Mouse (Mus musculus) forebrain, embryonic 12.5 days (tissue): ENCODE data around the gene Tns3. TPM values are rescaled to one million over a fixed set of nuclear protein-coding genes. Genes with fewer than 3 reads are reported as not detected.

Experiments used
- ATAC-seq: fragments of 200-750 bp; cut with Nextera tagmentation; 2 replicates; pipeline ENCODE4 v1.8.0; 2017; ENCODE audit warnings: moderate TSS enrichment; ENCODE audit not compliant: low FRiP score
- H3K27ac ChIP-seq: fragments of 300-500 bp; sonication (generic); 2 replicates; pipeline ENCODE4 v1.5.1; 2016; ENCODE audit warnings: mild to moderate bottlenecking
- H3K27me3 ChIP-seq: fragments of 300-500 bp; sonication (generic); 2 replicates; pipeline ENCODE4 v1.6.1; 2016; ENCODE audit warnings: mild to moderate bottlenecking
- H3K36me3 ChIP-seq: fragments of 300-500 bp; sonication (generic); replicated peaks from 2 replicates; pipeline ENCODE4 v1.6.1; 2016; ENCODE audit warnings: mild to moderate bottlenecking
- H3K4me1 ChIP-seq: fragments of 300-500 bp; sonication (generic); 2 replicates; pipeline ENCODE4 v1.6.1; 2016
- H3K4me2 ChIP-seq: fragments of 300-500 bp; sonication (generic); 2 replicates; pipeline ENCODE4 v1.6.1; 2016; ENCODE audit warnings: mild to moderate bottlenecking, moderate library complexity
- H3K4me3 ChIP-seq: fragments of 300-500 bp; sonication (generic); replicated peaks from 2 replicates; pipeline ENCODE4 v1.5.1; 2016; ENCODE audit warnings: mild to moderate bottlenecking
- H3K9ac ChIP-seq: fragments of 300-500 bp; sonication (generic); 2 replicates; pipeline ENCODE4 v1.6.1; 2016; ENCODE audit warnings: mild to moderate bottlenecking
- H3K9me3 ChIP-seq: fragments of 300-500 bp; sonication (generic); 2 replicates; pipeline ENCODE4 v1.6.1; 2016
- WGBS: fragments of 180-500 bp; shearing (Covaris S2); methylation state at CpG from one replicate; pipeline ENCODE4 v1.1.7; 2016; 5-methylcytosine and 5-hydroxymethylcytosine counted together
- polyA plus RNA-seq: library from polyadenylated mRNA; unstranded; fragments of >200 nt; fragmentation: Nextera tagmentation; extraction: Ambion mirVana; gene quantifications from 2 replicates; pipeline ENCODE4 v1.2.1, GENCODE M21; 2016

Gene Tns3
- polyA plus RNA-seq, 1 experiment from 2014 or later, result 11.4 TPM

DNA sequence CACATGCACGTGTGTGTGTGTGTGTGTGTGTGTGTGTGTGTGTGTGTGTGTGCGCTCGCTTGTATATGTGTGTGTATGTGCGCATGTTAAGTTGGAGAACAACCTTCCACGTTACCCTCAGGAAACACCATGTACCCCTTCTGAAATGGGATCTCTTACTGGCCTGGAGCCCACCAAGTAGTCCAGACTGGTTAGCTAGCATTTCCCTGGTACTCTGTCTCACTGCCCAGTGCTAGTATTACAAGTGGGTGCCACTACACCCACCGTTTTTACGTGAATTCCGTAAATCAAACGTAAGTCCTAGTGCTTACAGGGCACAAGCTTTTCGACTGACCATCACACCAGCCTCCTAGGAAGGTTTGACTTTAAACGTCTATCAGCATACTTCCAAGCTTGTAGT is 236.7 kb downstream of the Tns3 start:
- Histone ChIP-seq H3K27ac (no peak overlapping the region), H3K4me3 (no peak overlapping the region), H3K4me1 (peaks cover 7% of the 10 kb centered on the region), H3K27me3 (no peaks in the 10 kb centered on the region), H3K9me3 (no peaks in the 10 kb centered on the region), H3K36me3 (no peaks in the 10 kb centered on the region), H3K9ac (no peak overlapping the region), H3K4me2 (no peak overlapping the region)
- no peak for ATAC-seq
- WGBS, result 87% methylated on average over 11 of the region's 11 CpGs

DNA sequence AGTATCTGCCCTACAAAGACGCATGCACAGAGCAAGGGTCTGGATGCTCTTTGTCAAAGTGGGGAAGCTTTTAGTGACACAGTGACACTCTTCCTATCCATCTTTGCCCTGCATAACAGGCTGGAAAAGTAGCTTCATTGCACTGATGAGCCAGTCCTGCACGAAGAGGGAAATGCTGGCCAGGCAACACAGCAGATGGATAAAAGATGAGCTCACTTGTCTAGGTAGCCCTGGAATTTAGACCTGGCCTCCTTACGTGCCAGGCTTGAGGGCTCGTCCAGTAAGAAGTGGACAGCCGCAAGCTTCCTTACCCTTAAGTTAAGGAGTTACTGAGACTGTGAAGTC is 239.1 kb downstream of the Tns3 start:
- Histone ChIP-seq H3K9ac (no peak overlapping the region), H3K27me3 (no peaks in the 10 kb centered on the region), H3K36me3 (no peaks in the 10 kb centered on the region), H3K4me1 (peaks cover 7% of the 10 kb centered on the region), H3K9me3 (no peaks in the 10 kb centered on the region), H3K4me2 (no peak overlapping the region), H3K4me3 (no peak overlapping the region), H3K27ac (no peak overlapping the region)
- 86% methylated on average over 5 of the region's 5 CpGs for WGBS
- no peak for ATAC-seq

DNA sequence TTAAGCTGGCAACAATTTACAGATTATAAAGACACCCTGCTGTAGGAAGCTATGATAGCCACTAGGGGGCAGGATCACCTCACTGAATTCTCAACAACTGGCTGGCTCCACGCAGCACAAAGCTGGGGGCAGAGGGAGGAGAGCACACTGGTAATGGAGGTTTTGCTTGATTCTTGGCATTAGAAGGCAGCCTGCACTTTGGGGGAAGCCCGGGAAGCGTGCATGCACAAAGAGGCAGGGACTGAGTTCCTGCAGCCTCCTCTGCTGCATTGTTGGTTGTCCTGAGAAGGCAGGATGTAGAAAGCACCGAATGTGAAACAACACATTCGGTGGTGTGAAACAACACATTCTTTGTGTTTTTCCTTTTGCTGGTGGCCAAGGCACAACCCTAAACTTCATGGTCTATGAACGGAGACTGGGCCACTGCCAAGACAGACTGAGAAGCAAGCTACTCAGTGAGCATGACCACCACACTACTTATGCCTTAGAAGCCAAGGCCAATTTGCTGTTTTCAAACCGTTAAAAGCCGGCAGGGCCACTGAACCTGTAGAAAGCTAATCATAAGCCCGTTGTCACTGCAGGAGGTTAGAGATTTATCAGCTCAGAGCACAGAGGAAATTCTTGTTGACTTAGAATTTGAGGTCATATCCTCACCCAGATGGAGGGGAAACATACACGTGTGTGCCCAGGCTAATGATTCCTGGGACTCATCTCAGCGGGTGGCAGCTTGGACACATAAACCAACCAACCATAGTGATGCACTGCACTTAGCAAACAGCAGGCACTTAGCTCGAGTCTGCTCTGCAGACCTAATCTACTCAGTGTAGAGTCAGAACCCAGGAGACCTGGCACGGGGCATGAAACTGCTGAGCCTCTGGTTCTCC is 239.8 kb downstream of the Tns3 start:
- Histone ChIP-seq H3K9ac (no peak overlapping the region), H3K4me3 (no peak overlapping the region), H3K27me3 (no peaks in the 10 kb centered on the region), H3K27ac (no peak overlapping the region), H3K4me2 (0 out of 2 replicates have a peak overlapping the region, but pooled peaks have one; percentile 21), H3K36me3 (no peaks in the 10 kb centered on the region), H3K9me3 (no peaks in the 10 kb centered on the region), H3K4me1 (peaks cover 7% of the 10 kb centered on the region)
- ATAC-seq, result peak; percentile 90
- 39% methylated on average over 13 of the region's 13 CpGs for WGBS

DNA sequence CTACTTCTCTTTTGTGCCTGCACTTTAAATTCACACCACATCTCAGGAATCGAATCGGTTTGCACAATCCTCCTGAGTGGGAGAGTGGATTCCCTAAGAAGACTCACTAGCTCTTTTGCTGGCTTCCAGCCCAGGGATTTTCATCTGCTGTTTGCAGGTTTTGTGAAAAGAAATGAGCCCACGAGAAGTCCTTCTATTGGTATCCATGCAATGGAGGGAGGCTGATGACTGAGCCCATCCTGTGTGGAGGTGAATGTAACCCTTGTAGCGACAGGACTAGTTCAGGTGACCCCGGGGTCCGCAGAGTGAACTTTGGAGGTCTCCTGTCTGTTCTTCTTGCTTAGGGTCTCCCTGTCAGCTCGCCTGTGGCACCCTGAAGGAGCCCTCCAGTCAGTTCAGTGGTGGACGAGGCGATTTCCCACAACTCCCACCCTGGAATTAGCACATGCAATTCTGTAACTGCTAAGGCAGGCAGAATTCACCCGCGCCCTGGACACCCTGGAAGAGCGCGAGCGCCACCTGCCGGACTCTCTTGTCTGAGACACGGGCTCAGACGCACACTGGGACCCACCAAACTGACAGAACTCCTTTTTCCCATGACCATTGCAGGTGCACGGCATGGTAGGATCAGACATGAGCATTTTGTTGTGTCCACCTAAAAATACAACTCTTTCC is 259.0 kb downstream of the Tns3 start:
- H3K27ac ChIP-seq, result no peak overlapping the region
- no peak overlapping the region for H3K4me3 ChIP-seq
- WGBS, result 30% methylated on average over 18 of the region's 18 CpGs
- no peaks in the 10 kb centered on the region for H3K36me3 ChIP-seq
- H3K9me3 ChIP-seq, result no peaks in the 10 kb centered on the region
- H3K27me3 ChIP-seq, result no peaks in the 10 kb centered on the region
- no peak overlapping the region for H3K4me2 ChIP-seq
- ATAC-seq, result peak; percentile 88
- no peaks in the 10 kb centered on the region for H3K4me1 ChIP-seq
- H3K9ac ChIP-seq, result no peak overlapping the region

DNA sequence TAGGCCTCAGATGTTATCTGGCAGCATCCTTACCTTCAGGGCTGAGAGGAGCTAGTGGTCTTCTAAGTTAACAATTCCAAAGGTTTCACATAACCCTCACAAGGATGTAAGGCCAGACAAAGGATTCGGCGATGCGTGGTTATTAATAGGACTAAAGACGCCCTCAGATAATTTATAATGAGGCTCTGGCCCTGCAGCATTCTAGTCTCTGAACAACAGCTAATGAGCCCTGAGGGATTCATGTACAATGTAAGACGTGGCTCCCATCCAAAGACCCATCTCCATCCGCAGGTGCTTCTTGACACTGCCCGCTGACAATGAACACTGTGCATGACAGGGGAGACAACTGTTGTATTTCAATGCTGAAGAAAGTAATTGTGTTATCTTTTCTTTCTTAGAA is 263.0 kb downstream of the Tns3 start:
- 53% methylated on average over 7 of the region's 7 CpGs for WGBS
- peaks cover 4% of the 10 kb centered on the region; the same call in 1 of the 2 replicates for H3K9me3 ChIP-seq
- peak; percentile 62; the same call in 1 of the 2 replicates for ATAC-seq

DNA sequence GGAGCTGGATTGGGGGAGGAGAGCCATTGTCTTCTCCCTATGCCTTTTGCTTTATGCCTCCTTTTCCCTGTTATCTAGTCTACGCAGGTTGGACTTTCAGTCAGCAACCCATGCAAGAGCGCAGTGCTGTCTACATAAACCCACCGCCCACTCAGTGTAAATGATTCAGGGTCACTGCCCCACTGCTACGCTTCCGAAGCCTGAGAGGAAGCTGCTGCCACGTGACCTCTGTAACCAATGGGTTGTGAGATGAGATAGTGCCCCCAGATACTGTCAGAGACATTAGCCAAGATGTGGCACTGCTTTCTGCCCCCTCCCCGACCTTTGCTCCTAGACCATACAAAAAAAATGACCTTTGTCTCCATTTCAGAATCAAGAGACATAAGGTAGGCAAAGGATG is 268.0 kb downstream of the Tns3 start:
- Histone ChIP-seq H3K9ac (no peak overlapping the region), H3K27me3 (no peaks in the 10 kb centered on the region), H3K27ac (no peak overlapping the region), H3K36me3 (no peaks in the 10 kb centered on the region), H3K4me3 (no peak overlapping the region), H3K9me3 (peaks cover 4% of the 10 kb centered on the region; the same call in 1 of the 2 replicates), H3K4me2 (no peak overlapping the region), H3K4me1 (no peaks in the 10 kb centered on the region)
- 90% methylated on average over 7 of the region's 7 CpGs for WGBS
- no peak for ATAC-seq

More for the DNA sequence above, 263.0 kb downstream of the Tns3 start:
- no peaks in the 10 kb centered on the region for H3K4me1 ChIP-seq
- H3K36me3 ChIP-seq, result no peaks in the 10 kb centered on the region
- no peak overlapping the region for H3K27ac ChIP-seq
- H3K4me2 ChIP-seq, result no peak overlapping the region
- no peak overlapping the region for H3K9ac ChIP-seq
- no peak overlapping the region for H3K4me3 ChIP-seq
- no peaks in the 10 kb centered on the region for H3K27me3 ChIP-seq

DNA sequence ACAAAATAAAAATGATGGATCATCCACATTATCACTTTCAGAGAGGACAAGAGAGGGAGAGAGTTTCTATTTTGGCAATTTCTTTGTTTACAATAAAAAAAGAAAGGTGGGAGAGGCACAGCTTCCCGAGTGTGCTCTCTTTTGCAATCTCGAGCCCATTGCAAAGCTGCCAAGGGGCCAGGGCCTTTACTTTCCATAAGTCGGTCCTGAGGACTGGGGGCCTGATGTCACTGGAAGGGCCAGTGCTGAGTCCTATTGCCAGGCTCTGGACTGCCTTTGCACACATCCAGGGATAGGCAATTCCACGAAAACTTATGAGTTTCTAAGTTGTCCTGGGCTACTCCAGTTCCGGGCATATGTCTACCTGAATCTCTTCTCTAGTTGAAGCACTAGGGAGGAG is 272.8 kb downstream of the Tns3 start:
- 84% methylated on average over 5 of the region's 5 CpGs for WGBS
- no peaks in the 10 kb centered on the region for H3K36me3 ChIP-seq
- ATAC-seq, result no peak
- H3K9ac ChIP-seq, result no peak overlapping the region
- H3K4me1 ChIP-seq, result no peaks in the 10 kb centered on the region
- no peaks in the 10 kb centered on the region for H3K9me3 ChIP-seq
- H3K27ac ChIP-seq, result no peak overlapping the region
- H3K4me3 ChIP-seq, result no peak overlapping the region
- H3K27me3 ChIP-seq, result no peaks in the 10 kb centered on the region
- H3K4me2 ChIP-seq, result no peak overlapping the region

DNA sequence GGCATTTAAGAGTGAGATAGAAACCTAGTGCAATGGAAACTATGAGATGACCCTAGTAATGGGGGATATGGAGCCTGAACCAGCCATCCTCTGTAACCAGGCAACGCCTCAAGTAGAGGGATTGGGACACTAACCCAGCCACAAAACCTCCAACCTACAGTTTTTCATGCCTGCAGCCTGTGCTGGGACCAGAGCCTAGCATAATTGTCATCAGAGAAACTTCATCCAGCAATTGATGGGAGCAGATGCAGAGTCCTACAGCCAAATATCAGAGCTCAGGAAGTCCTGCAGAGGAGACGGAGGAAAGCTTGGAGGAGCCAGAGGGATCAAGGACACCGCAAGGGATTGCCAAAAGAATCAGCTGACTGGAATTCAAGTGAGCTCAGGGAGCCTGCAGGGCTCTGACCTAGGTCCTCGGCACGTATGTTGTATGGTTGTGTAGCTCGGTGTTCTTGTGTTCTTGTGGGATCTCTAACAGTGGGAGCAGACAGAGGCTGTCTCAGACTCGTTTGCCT is 278.4 kb downstream of the Tns3 start:
- 87% methylated on average over 7 of the region's 7 CpGs for WGBS
- no peak overlapping the region for H3K9ac ChIP-seq
- no peak for ATAC-seq
- H3K4me2 ChIP-seq, result no peak overlapping the region
- no peak overlapping the region for H3K27ac ChIP-seq
- H3K4me1 ChIP-seq, result no peaks in the 10 kb centered on the region
- no peak overlapping the region for H3K4me3 ChIP-seq
- no peaks in the 10 kb centered on the region for H3K36me3 ChIP-seq
- H3K27me3 ChIP-seq, result no peaks in the 10 kb centered on the region
- H3K9me3 ChIP-seq, result no peaks in the 10 kb centered on the region
